Comparison of ENCODE assay signal across 8 mouse cellular contexts in genomic region chr2:137942753-137943152, GRCm38 (mm10).
DNase-seq lines count a peak whose midpoint lies in the region; ATAC-seq lines count a peak whose summit lies in the region.

No protein-coding gene starts in this region.

- 9% methylated on average over 7 of the region's 7 CpGs for WGBS in hindbrain, embryonic 14.5 days

- H3K27ac ChIP-seq in hindbrain, embryonic 14.5 days: no peak overlapping the region

- H3K9ac ChIP-seq in hindbrain, embryonic 14.5 days: no peak overlapping the region

- peak; percentile 28 for DNase-seq in WW6 (ENCODE audit: low read depth, low spot score)
- peak; percentile 52 for DNase-seq in cerebellum, adult 11 months
- peak; percentile 82 for DNase-seq in forelimb bud, embryonic 11.5 days (ENCODE audit: low read depth, low spot score)
- peak; percentile 96 for DNase-seq in hindbrain, embryonic 14.5 days (ENCODE audit: low spot score)
- DNase-seq in layer of hippocampus, postnatal 36 days: peak; percentile 68 to 82
- peak; percentile 28 to 81 for DNase-seq in lung, postnatal 4 days
- peak; percentile 78 for DNase-seq in right cerebral cortex, postnatal 14 days

- no peak overlapping the region for H3K4me2 ChIP-seq in hindbrain, embryonic 14.5 days (replicated peaks)

- no peak overlapping the region for H3K4me3 ChIP-seq in hindbrain, embryonic 14.5 days (replicated peaks; ENCODE audit: low read length)

- H3K9me3 ChIP-seq in hindbrain, embryonic 14.5 days (ENCODE audit: control insufficient read depth, low read length): no peaks in the 10 kb centered on the region

- peak; percentile 70; the same call in 1 of the 2 replicates for ATAC-seq in hindbrain, embryonic 14.5 days (ENCODE audit: low FRiP score)
- ATAC-seq in inflammation-experienced regulatory T-cells, adult 6 months: no peak

- H3K36me3 ChIP-seq in hindbrain, embryonic 14.5 days (replicated peaks; ENCODE audit: control insufficient read depth, insufficient read depth): no peaks in the 10 kb centered on the region

- no peaks in the 10 kb centered on the region for H3K27me3 ChIP-seq in hindbrain, embryonic 14.5 days (ENCODE audit: control insufficient read depth, insufficient read depth, low read length)

- no peaks in the 10 kb centered on the region for H3K4me1 ChIP-seq in hindbrain, embryonic 14.5 days (replicated peaks; ENCODE audit: control insufficient read depth, insufficient read depth, low read length)

Comparison
In these comparisons a context has a peak if more than half of its experiments do, and no peak if none do; other contexts are left out.
1. DNase-seq: peak in every context shown above with its lines; median percentile 96 in hindbrain, embryonic 14.5 days; 82 in forelimb bud, embryonic 11.5 days; 78 in right cerebral cortex, postnatal 14 days; 75 in layer of hippocampus, postnatal 36 days; 54 in lung, postnatal 4 days; 52 in cerebellum, adult 11 months; 28 in WW6.